Mouse (Mus musculus): Measurements from ENCODE around the gene Abcb8. TPM values are rescaled to one million over a fixed set of nuclear protein-coding genes. Genes with fewer than 3 reads are reported as not detected.

Gene Abcb8
- 39.0 and 48.1 TPM in 2 replicates for polyA plus RNA-seq (2015; fragmentation: Nextera tagmentation; extraction: Ambion mirVana)

- Histone ChIP-seq H3K4me2 (peak within 1 kb of the TSS; percentile 65), H3K4me3 (peak within 1 kb of the TSS; percentile 54), H3K36me3 (ENCODE audit: poor library complexity, severe bottlenecking) (no peaks in the 10 kb centered on the region), H3K9ac (peak within 1 kb of the TSS; percentile 62; the same call in 1 of the 2 replicates), H3K27ac (peak within 1 kb of the TSS; percentile 75), H3K9me3 (replicated peaks) (no peaks in the 10 kb centered on the region), H3K4me1 (peaks cover 6% of the 10 kb centered on the region; the same call in 1 of the 2 replicates), H3K27me3 (peaks cover 29% of the 10 kb centered on the region)
- WGBS = 19% methylated on average over 7 of the region's 7 CpGs
- no peak for ATAC-seq
Observed at GRCm38 (mm10) chr5:24393392-24393997, at the start of gene Abcb8. Abcb8 (plus strand) TSS chr5:24393663.

GRCm38 (mm10) chr5:24343977-24344436 is 49.5 kb upstream of the Abcb8 start:
- WGBS = 4% methylated on average over 2 of the region's 2 CpGs
- ATAC-seq = peak; percentile 28
- Histone ChIP-seq H3K4me3 (no peak overlapping the region), H3K27ac (peak overlapping the region; percentile 90), H3K36me3 (ENCODE audit: poor library complexity, severe bottlenecking) (no peaks in the 10 kb centered on the region), H3K27me3 (peaks cover 1% of the 10 kb centered on the region; the same call in 1 of the 2 replicates), H3K9ac (peak overlapping the region; percentile 64), H3K4me1 (peaks cover 60% of the 10 kb centered on the region), H3K4me2 (peak overlapping the region; percentile 36), H3K9me3 (replicated peaks) (no peaks in the 10 kb centered on the region)

GRCm38 (mm10) chr5:24344477-24345051 is 48.9 kb upstream of the Abcb8 start:
- Histone ChIP-seq H3K27me3 (peaks cover 7% of the 10 kb centered on the region), H3K27ac (peak overlapping the region; percentile 90), H3K4me1 (peaks cover 65% of the 10 kb centered on the region), H3K4me3 (0 out of 2 replicates have a peak overlapping the region, but pooled peaks have one; percentile 0), H3K36me3 (ENCODE audit: poor library complexity, severe bottlenecking) (no peaks in the 10 kb centered on the region), H3K9me3 (replicated peaks) (no peaks in the 10 kb centered on the region), H3K4me2 (peak overlapping the region; percentile 36), H3K9ac (peak overlapping the region; percentile 64)
- ATAC-seq = peak; percentile 53
- WGBS = 6% methylated on average over 11 of the region's 12 CpGs

GRCm38 (mm10) chr5:24346313-24346712 is 47.1 kb upstream of the Abcb8 start:
- H3K9me3 ChIP-seq (replicated peaks) = no peaks in the 10 kb centered on the region
- ATAC-seq = no peak
- H3K4me1 ChIP-seq = peaks cover 79% of the 10 kb centered on the region
- H3K27ac ChIP-seq = no peak overlapping the region
- WGBS = 91% methylated on average over 7 of the region's 7 CpGs
- H3K9ac ChIP-seq = no peak overlapping the region
- H3K36me3 ChIP-seq (ENCODE audit: poor library complexity, severe bottlenecking) = no peaks in the 10 kb centered on the region
- no peak overlapping the region for H3K4me3 ChIP-seq
- H3K27me3 ChIP-seq = peaks cover 17% of the 10 kb centered on the region
- H3K4me2 ChIP-seq = no peak overlapping the region

GRCm38 (mm10) chr5:24347186-24347875 is 46.1 kb upstream of the Abcb8 start:
- H3K27ac ChIP-seq = no peak overlapping the region
- no peak for ATAC-seq

GRCm38 (mm10) chr5:24348128-24348527 is 45.3 kb upstream of the Abcb8 start:
- 0% methylated on average over 36 of the region's 41 CpGs for WGBS
- no peaks in the 10 kb centered on the region for H3K36me3 ChIP-seq (ENCODE audit: poor library complexity, severe bottlenecking)
- H3K4me2 ChIP-seq = peak overlapping the region; percentile 99
- H3K9ac ChIP-seq = peak overlapping the region; percentile 67
- peaks cover 76% of the 10 kb centered on the region for H3K4me1 ChIP-seq
- H3K27me3 ChIP-seq = peaks cover 17% of the 10 kb centered on the region
- H3K9me3 ChIP-seq (replicated peaks) = no peaks in the 10 kb centered on the region
- peak overlapping the region; percentile 36 for H3K27ac ChIP-seq
- peak overlapping the region; percentile 54 for H3K4me3 ChIP-seq
- peak; percentile 39 for ATAC-seq

More at GRCm38 (mm10) chr5:24347186-24347875, 46.1 kb upstream of the Abcb8 start:
- Histone ChIP-seq H3K36me3 (ENCODE audit: poor library complexity, severe bottlenecking) (no peaks in the 10 kb centered on the region), H3K9me3 (replicated peaks) (no peaks in the 10 kb centered on the region), H3K4me1 (peaks cover 76% of the 10 kb centered on the region), H3K4me2 (peak overlapping the region; percentile 99), H3K4me3 (peak overlapping the region; percentile 54; the same call in 1 of the 2 replicates), H3K9ac (no peak overlapping the region), H3K27me3 (peaks cover 17% of the 10 kb centered on the region)
- 64% methylated on average over 7 of the region's 7 CpGs for WGBS

- peak overlapping the region; percentile 99 for H3K4me2 ChIP-seq
- under 1% methylated on average over 29 of the region's 30 CpGs for WGBS
- H3K27ac ChIP-seq = peak overlapping the region; percentile 36
- H3K27me3 ChIP-seq = peaks cover 17% of the 10 kb centered on the region
- peaks cover 72% of the 10 kb centered on the region for H3K4me1 ChIP-seq
- peak overlapping the region; percentile 54 for H3K4me3 ChIP-seq
- no peaks in the 10 kb centered on the region for H3K36me3 ChIP-seq (ENCODE audit: poor library complexity, severe bottlenecking)
- no peak for ATAC-seq
- H3K9me3 ChIP-seq (replicated peaks) = no peaks in the 10 kb centered on the region
- peak overlapping the region; percentile 67 for H3K9ac ChIP-seq
Observed at GRCm38 (mm10) chr5:24348546-24348945, 44.9 kb upstream of the Abcb8 start.

- 56% methylated on average over 3 of the region's 3 CpGs for WGBS
Observed at GRCm38 (mm10) chr5:24350073-24350472, 43.4 kb upstream of the Abcb8 start.

GRCm38 (mm10) chr5:24350531-24351250 is 42.8 kb upstream of the Abcb8 start:
- H3K4me2 ChIP-seq = peak overlapping the region; percentile 94
- peaks cover 53% of the 10 kb centered on the region for H3K4me1 ChIP-seq

More at GRCm38 (mm10) chr5:24350073-24350472, 43.4 kb upstream of the Abcb8 start:
- H3K36me3 ChIP-seq (ENCODE audit: poor library complexity, severe bottlenecking) = no peaks in the 10 kb centered on the region
- no peak overlapping the region for H3K27ac ChIP-seq
- peak overlapping the region; percentile 94 for H3K4me2 ChIP-seq
- H3K9me3 ChIP-seq (replicated peaks) = no peaks in the 10 kb centered on the region
- H3K9ac ChIP-seq = peak overlapping the region; percentile 87
- H3K27me3 ChIP-seq = peaks cover 23% of the 10 kb centered on the region
- ATAC-seq = no peak
- H3K4me1 ChIP-seq = peaks cover 57% of the 10 kb centered on the region
- peak overlapping the region; percentile 72 for H3K4me3 ChIP-seq

GRCm38 (mm10) chr5:24351278-24351677 is 42.2 kb upstream of the Abcb8 start, which contains the start of gene Kcnh2:
Kcnh2 (minus strand) TSS chr5:24351604.
- H3K27ac ChIP-seq = peak within 1 kb of the TSS; percentile 89
- peaks cover 23% of the 10 kb centered on the region for H3K27me3 ChIP-seq
- H3K4me2 ChIP-seq = peak within 1 kb of the TSS; percentile 94
- ATAC-seq = no peak
- peaks cover 53% of the 10 kb centered on the region for H3K4me1 ChIP-seq
- peak within 1 kb of the TSS; percentile 87 for H3K9ac ChIP-seq
- no peaks in the 10 kb centered on the region for H3K9me3 ChIP-seq (replicated peaks)
- peak within 1 kb of the TSS; percentile 72 for H3K4me3 ChIP-seq
- WGBS = 1% methylated on average over 27 of the region's 53 CpGs
- no peaks in the 10 kb centered on the region for H3K36me3 ChIP-seq (ENCODE audit: poor library complexity, severe bottlenecking)

More at GRCm38 (mm10) chr5:24350531-24351250, 42.8 kb upstream of the Abcb8 start:
- H3K27ac ChIP-seq = peak overlapping the region; percentile 72; the same call in 1 of the 2 replicates
- no peaks in the 10 kb centered on the region for H3K9me3 ChIP-seq (replicated peaks)
- H3K9ac ChIP-seq = peak overlapping the region; percentile 87
- no peak for ATAC-seq
- peak overlapping the region; percentile 72 for H3K4me3 ChIP-seq
- H3K36me3 ChIP-seq (ENCODE audit: poor library complexity, severe bottlenecking) = no peaks in the 10 kb centered on the region
- WGBS = 32% methylated on average over 15 of the region's 15 CpGs
- peaks cover 23% of the 10 kb centered on the region for H3K27me3 ChIP-seq

- Histone ChIP-seq H3K36me3 (ENCODE audit: poor library complexity, severe bottlenecking) (no peaks in the 10 kb centered on the region), H3K4me1 (peaks cover 53% of the 10 kb centered on the region), H3K9ac (peak overlapping the region; percentile 87), H3K4me2 (peak overlapping the region; percentile 94), H3K4me3 (peak overlapping the region; percentile 72), H3K9me3 (replicated peaks) (no peaks in the 10 kb centered on the region), H3K27me3 (peaks cover 23% of the 10 kb centered on the region), H3K27ac (peak overlapping the region; percentile 89)
- 1% methylated on average over 26 of the region's 41 CpGs for WGBS
- ATAC-seq = peak; percentile 88
Observed at GRCm38 (mm10) chr5:24351701-24352171, 41.7 kb upstream of the Abcb8 start.
